11 mouse cellular contexts compared by ENCODE assay signal in the genomic region with DNA sequence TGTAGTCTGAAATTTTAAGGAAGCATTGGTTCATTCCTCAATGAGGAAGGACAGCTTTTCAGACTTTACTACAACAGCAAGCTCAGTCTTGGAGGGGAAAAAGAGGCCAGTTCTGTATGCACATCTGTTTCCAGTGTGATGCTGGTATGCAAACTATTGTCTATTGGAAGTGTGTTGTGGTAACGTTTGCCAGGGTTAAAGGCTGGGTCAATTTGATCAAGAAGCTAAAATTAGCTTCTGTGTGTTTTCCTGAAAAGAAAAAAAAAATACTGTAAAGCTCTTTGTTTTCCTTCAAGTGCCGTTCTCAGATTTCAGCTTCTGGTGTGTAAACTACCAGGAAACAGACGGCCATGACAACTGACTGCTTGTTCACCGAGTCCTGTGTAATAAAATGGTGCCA.
DNase-seq lines count a peak whose midpoint lies in the region; TF ChIP-seq lines count a peak whose summit lies in the region.
"Had no signal": no experiment of that assay in that cellular context is flagged by ENCODE, and none has a peak within 500 bp of the region (broad histone marks: within the 10 kb centered on the region; RNA-seq: fewer than 3 reads in every experiment).

No protein-coding gene starts in this region.

- intact Hi-C loops in gastrocnemius, adult 2 months (cut with DNase I), result no loop called here
- intact Hi-C loops in gastrocnemius, postnatal 14 days (cut with DNase I; ENCODE audit: low total_unique reads), result no loop called here
- intact Hi-C loops in heart, postnatal 10 days (cut with DNase I), result loop anchor here (5.0 kb wide), 1 partner anchor 197 kb away; no protein-coding TSS in a partner anchor

- peak overlapping the region; percentile 24; the same call in 1 of the 2 replicates for H3K27ac ChIP-seq in gastrocnemius, adult 2 months
- H3K27ac ChIP-seq: intestine, embryonic 15.5 days had no signal

- TF ChIP-seq POLR2A in brain, embryonic 14.5 days (IDR thresholded peaks at IDR 0.05; ENCODE audit: borderline replicate concordance, extremely low read depth, insufficient read depth, insufficient read length, poor library complexity, severe bottlenecking), result no peak

- H3K4me3 ChIP-seq in gastrocnemius, adult 2 months, result 0 out of 2 replicates have a peak overlapping the region, but pooled peaks have one; percentile 15
- H3K4me3 ChIP-seq: intestine, embryonic 15.5 days had no signal

- no peak for DNase-seq in gastrocnemius, adult 2 months
- no peak for DNase-seq in gastrocnemius, postnatal 14 days
- peak; percentile 11 for DNase-seq in kidney, postnatal 10 days
- DNase-seq in kidney, adult 18-20 months, result no peak
- DNase-seq in brain, embryonic 14.5 days (ENCODE audit: low read depth), result peak; percentile 29
- peak; percentile 32 to 35 for DNase-seq in heart, postnatal 10 days
- no peak for DNase-seq in urinary bladder, postnatal 10 days (ENCODE audit: low spot score)
- no peak for DNase-seq in ovary, postnatal 10 days (ENCODE audit: low spot score)
- DNase-seq: B cell, adult 2 months; liver, postnatal 0 days had no signal

- no peak for TF ChIP-seq CTCF in gastrocnemius, adult 2 months (IDR thresholded peaks at IDR 0.05)
- no peak for TF ChIP-seq CTCF in brain, embryonic 14.5 days (IDR thresholded peaks at IDR 0.05; ENCODE audit: borderline replicate concordance, extremely low read depth, insufficient read depth, insufficient read length)

Comparison
In these comparisons a context has a peak if more than half of its experiments do, and no peak if none do; other contexts are left out.
1. DNase-seq: peak in kidney, postnatal 10 days (single experiment), brain, embryonic 14.5 days (single experiment) and heart, postnatal 10 days (2 of 2); none in gastrocnemius, adult 2 months (single experiment), gastrocnemius, postnatal 14 days (single experiment), kidney, adult 18-20 months (single experiment), urinary bladder, postnatal 10 days (single experiment) and ovary, postnatal 10 days (single experiment).